Mouse (Mus musculus) heart, embryonic 14.5 days (tissue): Measurements from ENCODE around the gene Lsm11. TPM values are rescaled to one million over a fixed set of nuclear protein-coding genes. Genes with fewer than 3 reads are reported as not detected.

Source experiments
- ATAC-seq: fragments of 200-750 bp; cut with Nextera tagmentation; 2 replicates; pipeline ENCODE4 v1.8.0; 2017; ENCODE audit warnings: low read depth, moderate TSS enrichment; ENCODE audit not compliant: insufficient number of reproducible peaks, insufficient read depth, low FRiP score
- H3K27ac ChIP-seq, 2 experiments: fragments of 200-500 bp in 1 of 2; fragments of 300-500 bp in 1 of 2; sonication (generic) in 1 of 2; replicated peaks in 1 of 2; 2 replicates each; pipeline ENCODE4 v1.5.1; 2012 to 2014; ENCODE audit warnings: low read depth in 2 of 2, low read length in 2 of 2, control low read depth in 1 of 2, mild to moderate bottlenecking in 1 of 2, mixed read lengths in 1 of 2; ENCODE audit not compliant: control insufficient read depth in 1 of 2, insufficient read depth in 1 of 2
- H3K27me3 ChIP-seq: fragments of 300-500 bp; sonication (generic); 2 replicates; pipeline ENCODE4 v1.6.1; 2014; ENCODE audit warnings: mild to moderate bottlenecking, low read length, control low read depth; ENCODE audit not compliant: control insufficient read depth, insufficient read depth
- H3K36me3 ChIP-seq: fragments of 300-500 bp; sonication (generic); 2 replicates; pipeline ENCODE4 v1.6.1; 2014; ENCODE audit warnings: mild to moderate bottlenecking, control low read depth, low read length, mixed read lengths; ENCODE audit not compliant: control insufficient read depth, insufficient read depth
- H3K4me1 ChIP-seq, 2 experiments: fragments of 200-500 bp in 1 of 2; fragments of 300-500 bp in 1 of 2; sonication (generic) in 1 of 2; 2 replicates each; pipeline ENCODE4 v1.6.1; 2012 to 2014; ENCODE audit warnings: low read length in 2 of 2, control low read depth in 1 of 2, mixed read lengths in 1 of 2; ENCODE audit not compliant: control insufficient read depth in 2 of 2, insufficient read depth in 2 of 2
- H3K4me2 ChIP-seq: fragments of 300-500 bp; sonication (generic); 2 replicates; pipeline ENCODE4 v1.6.1; 2014; ENCODE audit warnings: mild to moderate bottlenecking, low read length
- H3K4me3 ChIP-seq, 2 experiments: fragments of 200-500 bp in 1 of 2; fragments of 300-500 bp in 1 of 2; sonication (generic) in 1 of 2; 2 replicates each; pipeline ENCODE4 v1.5.1; 2012 to 2014; ENCODE audit warnings: low read length in 2 of 2, mild to moderate bottlenecking in 2 of 2, control low read depth in 1 of 2, low read depth in 1 of 2, moderate library complexity in 1 of 2; ENCODE audit not compliant: control insufficient read depth in 1 of 2, insufficient read depth in 1 of 2
- H3K9ac ChIP-seq: fragments of 300-500 bp; sonication (generic); 2 replicates; pipeline ENCODE4 v1.6.1; 2014; ENCODE audit warnings: mild to moderate bottlenecking, low read length
- H3K9me3 ChIP-seq: fragments of 300-500 bp; sonication (generic); 2 replicates; pipeline ENCODE4 v1.6.1; 2016; ENCODE audit warnings: low read length, control low read depth; ENCODE audit not compliant: control insufficient read depth
- WGBS: fragments of 180-500 bp; shearing (Covaris S2); extraction: QIAGEN DNeasy Blood & Tissue Kit; methylation state at CpG from one replicate; pipeline ENCODE4 v1.1.7; 2014; 5-methylcytosine and 5-hydroxymethylcytosine counted together
- polyA plus RNA-seq: library from polyadenylated mRNA; unstranded; fragments of >200 nt; fragmentation: Nextera tagmentation; extraction: Ambion mirVana; gene quantifications from 2 replicates; pipeline ENCODE4 v1.2.1, GENCODE M21; 2014

The Lsm11 gene
- polyA plus RNA-seq, 1 experiment from 2014 or later, result 9.8 TPM

- Histone ChIP-seq H3K36me3 (no peaks in the 10 kb centered on the region), H3K9me3 (no peaks in the 10 kb centered on the region), H3K27ac (no peak overlapping the region), H3K4me2 (no peak overlapping the region), H3K4me3 (no peak overlapping the region), H3K9ac (no peak overlapping the region), H3K4me1 (no peaks in the 10 kb centered on the region), H3K27me3 (0 out of 2 replicates have a peak, but pooled peaks cover 3% of the 10 kb centered on the region)
- no peak for ATAC-seq
- 76% methylated on average over 5 of the region's 5 CpGs for WGBS
Observed at GRCm38 (mm10) chr11:45973635-45974034, 28.9 kb upstream of the Lsm11 start.

GRCm38 (mm10) chr11:45968466-45968865 lies 23.7 kb upstream of the Lsm11 start:
- Histone ChIP-seq H3K36me3 (no peaks in the 10 kb centered on the region), H3K4me1 (no peaks in the 10 kb centered on the region), H3K27ac (no peak overlapping the region), H3K4me2 (no peak overlapping the region), H3K9me3 (no peaks in the 10 kb centered on the region), H3K27me3 (no peaks in the 10 kb centered on the region), H3K9ac (no peak overlapping the region), H3K4me3 (no peak overlapping the region)
- no peak for ATAC-seq
- 83% methylated on average over 3 of the region's 3 CpGs for WGBS

- Histone ChIP-seq H3K9ac (no peak overlapping the region), H3K4me3 (no peak overlapping the region), H3K9me3 (no peaks in the 10 kb centered on the region), H3K27me3 (no peaks in the 10 kb centered on the region), H3K4me2 (no peak overlapping the region), H3K36me3 (no peaks in the 10 kb centered on the region), H3K27ac (no peak overlapping the region), H3K4me1 (no peaks in the 10 kb centered on the region)
- 71% methylated on average over 4 of the region's 4 CpGs for WGBS
- ATAC-seq, result no peak
Observed at GRCm38 (mm10) chr11:45966896-45967295, 22.2 kb upstream of the Lsm11 start.

- WGBS, result 84% methylated on average over 5 of the region's 5 CpGs
Observed at GRCm38 (mm10) chr11:45960003-45960402, 15.3 kb upstream of the Lsm11 start.

GRCm38 (mm10) chr11:45959598-45959997 lies 14.9 kb upstream of the Lsm11 start:
- no peak overlapping the region for H3K27ac ChIP-seq
- H3K9me3 ChIP-seq, result no peaks in the 10 kb centered on the region
- no peaks in the 10 kb centered on the region; a peak in 1 of 4 replicates for H3K4me1 ChIP-seq
- WGBS, result 68% methylated on average over 3 of the region's 3 CpGs
- no peak overlapping the region for H3K4me3 ChIP-seq
- no peak overlapping the region for H3K9ac ChIP-seq
- H3K4me2 ChIP-seq, result no peak overlapping the region
- H3K36me3 ChIP-seq, result no peaks in the 10 kb centered on the region
- ATAC-seq, result no peak
- H3K27me3 ChIP-seq, result no peaks in the 10 kb centered on the region

More at GRCm38 (mm10) chr11:45960003-45960402, 15.3 kb upstream of the Lsm11 start:
- H3K27ac ChIP-seq, result no peak overlapping the region
- no peak overlapping the region for H3K9ac ChIP-seq
- no peaks in the 10 kb centered on the region for H3K4me1 ChIP-seq
- no peaks in the 10 kb centered on the region for H3K36me3 ChIP-seq
- H3K4me3 ChIP-seq, result no peak overlapping the region
- ATAC-seq, result no peak
- no peak overlapping the region for H3K4me2 ChIP-seq
- H3K9me3 ChIP-seq, result no peaks in the 10 kb centered on the region
- H3K27me3 ChIP-seq, result no peaks in the 10 kb centered on the region

GRCm38 (mm10) chr11:45955127-45955627 lies 10.4 kb upstream of the Lsm11 start, which contains the start of gene Thg1l:
TSS of gene Thg1l (minus strand) at chr11:45955494.
- Histone ChIP-seq H3K27ac (peak within 1 kb of the TSS; percentile 70 to 81; a peak in 3 of 4 replicates), H3K27me3 (no peaks in the 10 kb centered on the region), H3K4me1 (no peaks in the 10 kb centered on the region; a peak in 1 of 4 replicates), H3K9me3 (no peaks in the 10 kb centered on the region), H3K9ac (peak within 1 kb of the TSS; percentile 69), H3K36me3 (peaks cover 25% of the 10 kb centered on the region), H3K4me2 (peak within 1 kb of the TSS; percentile 80), H3K4me3 (peak within 1 kb of the TSS; percentile 71 to 97)
- under 1% methylated on average over 32 of the region's 32 CpGs for WGBS
- ATAC-seq, result peak; percentile 94

GRCm38 (mm10) chr11:45947491-45947890 lies 2.8 kb upstream of the Lsm11 start:
- no peak for ATAC-seq
- Histone ChIP-seq H3K4me1 (peaks cover 5 to 13% of the 10 kb centered on the region in 2 experiments; a peak in 2 of 4 replicates), H3K27ac (no peak overlapping the region), H3K27me3 (no peaks in the 10 kb centered on the region), H3K9me3 (no peaks in the 10 kb centered on the region), H3K9ac (no peak overlapping the region), H3K4me3 (no peak overlapping the region), H3K4me2 (no peak overlapping the region), H3K36me3 (peaks cover 41% of the 10 kb centered on the region)
- WGBS, result 74% methylated on average over 2 of the region's 2 CpGs

GRCm38 (mm10) chr11:45946796-45947195 lies 2.1 kb upstream of the Lsm11 start:
- H3K9me3 ChIP-seq, result no peaks in the 10 kb centered on the region
- no peak overlapping the region for H3K27ac ChIP-seq
- 83% methylated on average over 4 of the region's 4 CpGs for WGBS
- H3K4me2 ChIP-seq, result no peak overlapping the region
- H3K9ac ChIP-seq, result no peak overlapping the region
- H3K4me3 ChIP-seq, result no peak overlapping the region
- H3K4me1 ChIP-seq, result peaks cover 7 to 14% of the 10 kb centered on the region in 2 experiments; a peak in 2 of 4 replicates
- ATAC-seq, result no peak
- H3K27me3 ChIP-seq, result no peaks in the 10 kb centered on the region
- peaks cover 35% of the 10 kb centered on the region for H3K36me3 ChIP-seq
